In genomic region chr9:108796351-108796981, GRCm38 (mm10) we compare ENCODE assay signal across 8 mouse cellular contexts. TPM values are rescaled to one million over a fixed set of nuclear protein-coding genes. Genes with fewer than 3 reads are reported as not detected.
DNase-seq lines count a peak whose midpoint lies in the region; ATAC-seq and TF ChIP-seq lines count a peak whose summit lies in the region.

No protein-coding gene starts in this region.

- H3K4me3 ChIP-seq in kidney, postnatal 0 days (replicated peaks; ENCODE audit: low read depth, low read length) = no peak overlapping the region
- no peak overlapping the region for H3K4me3 ChIP-seq in forebrain, embryonic 13.5 days
- H3K4me3 ChIP-seq in lung, embryonic 14.5 days (ENCODE audit: low read depth, low read length) = no peak overlapping the region

- peak overlapping the region; percentile 38; the same call in 1 of the 2 replicates for H3K9ac ChIP-seq in kidney, postnatal 0 days (ENCODE audit: low read depth, low read length)
- 0 out of 2 replicates have a peak overlapping the region, but pooled peaks have one; percentile 9 for H3K9ac ChIP-seq in forebrain, embryonic 13.5 days
- H3K9ac ChIP-seq in lung, embryonic 14.5 days = peak overlapping the region; percentile 23; the same call in 1 of the 2 replicates

- no peaks in the 10 kb centered on the region for H3K27me3 ChIP-seq in kidney, postnatal 0 days (ENCODE audit: insufficient read depth, low read length)
- no peaks in the 10 kb centered on the region for H3K27me3 ChIP-seq in Patski
- no peaks in the 10 kb centered on the region for H3K27me3 ChIP-seq in forebrain, embryonic 13.5 days
- no peaks in the 10 kb centered on the region for H3K27me3 ChIP-seq in lung, embryonic 14.5 days (ENCODE audit: insufficient read depth, low read length)

- peak overlapping the region; percentile 47 for H3K27ac ChIP-seq in kidney, postnatal 0 days
- peak overlapping the region; percentile 52 for H3K27ac ChIP-seq in forebrain, embryonic 13.5 days
- no peak overlapping the region; the same call in 1 of the 2 replicates for H3K27ac ChIP-seq in lung, embryonic 14.5 days (ENCODE audit: low read depth)

- 61% methylated on average over 4 of the region's 4 CpGs for WGBS in kidney, postnatal 0 days
- 55% methylated on average over 4 of the region's 4 CpGs for WGBS in forebrain, embryonic 13.5 days
- 81% methylated on average over 4 of the region's 4 CpGs for WGBS in lung, embryonic 14.5 days

- H3K9me3 ChIP-seq in kidney, postnatal 0 days (replicated peaks; ENCODE audit: low read length) = no peaks in the 10 kb centered on the region
- H3K9me3 ChIP-seq in forebrain, embryonic 13.5 days (replicated peaks) = no peaks in the 10 kb centered on the region
- no peaks in the 10 kb centered on the region for H3K9me3 ChIP-seq in lung, embryonic 14.5 days (ENCODE audit: low read depth, low read length)

- H3K36me3 ChIP-seq in kidney, postnatal 0 days (ENCODE audit: insufficient read depth, low read length) = peaks cover 30% of the 10 kb centered on the region
- peaks cover 56% of the 10 kb centered on the region for H3K36me3 ChIP-seq in forebrain, embryonic 13.5 days (ENCODE audit: poor library complexity, severe bottlenecking)
- peaks cover 58% of the 10 kb centered on the region for H3K36me3 ChIP-seq in lung, embryonic 14.5 days (ENCODE audit: insufficient read depth)

- POLR2A ChIA-PET in Patski (lab: Charles Lee) = no interaction called here

- H3K4me1 ChIP-seq in kidney, postnatal 0 days (replicated peaks; ENCODE audit: insufficient read depth, low read length) = peaks cover 9% of the 10 kb centered on the region
- H3K4me1 ChIP-seq in forebrain, embryonic 13.5 days = peaks cover 59% of the 10 kb centered on the region
- H3K4me1 ChIP-seq in lung, embryonic 14.5 days (ENCODE audit: insufficient read depth) = peaks cover 16% of the 10 kb centered on the region

- in situ Hi-C loops in Patski (cut with MboI; ENCODE audit: low pct_unique_long_range_greater_than_20kb) = no loop called here

- CTCF ChIA-PET in Patski (lab: Charles Lee) = no interaction called here

- no peak for TF ChIP-seq CTCF in kidney, postnatal 0 days (IDR thresholded peaks at IDR 0.05; ENCODE audit: low read depth)
- no peak for TF ChIP-seq CTCF in Patski (IDR thresholded peaks at IDR 0.05)
- no peak for TF ChIP-seq CTCF in lung, embryonic 14.5 days (IDR thresholded peaks at IDR 0.05; ENCODE audit: low read depth)

- peak; percentile 41 for DNase-seq in kidney, postnatal 0 days (ENCODE audit: low spot score)
- DNase-seq in kidney, adult 9 months = no peak
- peak; percentile 46 for DNase-seq in Patski (ENCODE audit: low read depth, low spot score)
- no peak for DNase-seq in lung, embryonic 14.5 days
- DNase-seq in natural killer cell, adult 2 months (ENCODE audit: low spot score in 2 of 2) = no peak
- no peak for DNase-seq in embryo, embryonic 10.5 days (ENCODE audit: low spot score)

- peak overlapping the region; percentile 46 for H3K4me2 ChIP-seq in kidney, postnatal 0 days (ENCODE audit: low read length)
- peak overlapping the region; percentile 35 for H3K4me2 ChIP-seq in forebrain, embryonic 13.5 days
- H3K4me2 ChIP-seq in lung, embryonic 14.5 days = 0 out of 2 replicates have a peak overlapping the region, but pooled peaks have one; percentile 7

- no peak for ATAC-seq in kidney, postnatal 0 days (replicated peaks; ENCODE audit: low FRiP score, low read depth)
- ATAC-seq in Patski = peak; percentile 82
- ATAC-seq in forebrain, embryonic 13.5 days = no peak
- ATAC-seq in lung, embryonic 14.5 days (ENCODE audit: insufficient read depth) = no peak
- no peak for ATAC-seq in activated CD4-positive, CD25-positive, alpha-beta regulatory T cell, adult 4 months

RNA-seq across cellular contexts. Expression of gene Nckipsd, which starts 11.7 kb away (rescaled TPM):
- polyA plus RNA-seq in kidney, postnatal 0 days (2015; fragmentation: Nextera tagmentation; extraction: Ambion mirVana) = 11.3 and 13.6 TPM in 2 replicates
- 15.9 TPM for polyA plus RNA-seq in Patski (2021)
- 15.2 and 17.6 TPM in 2 replicates for polyA plus RNA-seq in forebrain, embryonic 13.5 days (2015; fragmentation: Nextera tagmentation; extraction: Ambion mirVana)
- 11.3 and 14.4 TPM in 2 replicates for polyA plus RNA-seq in lung, embryonic 14.5 days (2014; fragmentation: Nextera tagmentation; extraction: Ambion mirVana)
- 1 to 10 TPM; 3.9 to 7.3 TPM for polyA plus RNA-seq in activated CD4-positive, CD25-positive, alpha-beta regulatory T cell, adult 4 months (2017; shearing (Covaris generic))

RNA-seq across cellular contexts. Expression of gene Ip6k2, which starts 12.9 kb away (rescaled TPM):
- 74.6 and 79.5 TPM in 2 replicates for polyA plus RNA-seq in kidney, postnatal 0 days (2015; fragmentation: Nextera tagmentation; extraction: Ambion mirVana)
- 89.9 TPM for polyA plus RNA-seq in Patski (2021)
- polyA plus RNA-seq in forebrain, embryonic 13.5 days (2015; fragmentation: Nextera tagmentation; extraction: Ambion mirVana) = 153 and 172 TPM in 2 replicates
- 88.1 and 90.4 TPM in 2 replicates for polyA plus RNA-seq in lung, embryonic 14.5 days (2014; fragmentation: Nextera tagmentation; extraction: Ambion mirVana)
- 10 to 100 TPM; 13.2 to 15.8 TPM for polyA plus RNA-seq in activated CD4-positive, CD25-positive, alpha-beta regulatory T cell, adult 4 months (2017; shearing (Covaris generic))

RNA-seq across cellular contexts. Expression of gene Celsr3, which starts 29.7 kb away (rescaled TPM):
- polyA plus RNA-seq in kidney, postnatal 0 days (2015; fragmentation: Nextera tagmentation; extraction: Ambion mirVana) = 0.06 and 0.11 TPM in 2 replicates
- polyA plus RNA-seq in Patski (2021) = 0.06 TPM
- polyA plus RNA-seq in forebrain, embryonic 13.5 days (2015; fragmentation: Nextera tagmentation; extraction: Ambion mirVana) = 13.3 and 14.4 TPM in 2 replicates
- 0.14 and 0.17 TPM in 2 replicates for polyA plus RNA-seq in lung, embryonic 14.5 days (2014; fragmentation: Nextera tagmentation; extraction: Ambion mirVana)
- polyA plus RNA-seq in activated CD4-positive, CD25-positive, alpha-beta regulatory T cell, adult 4 months (2017; shearing (Covaris generic)) = not detected

RNA-seq across cellular contexts. Expression of gene Slc26a6, which starts 56.6 kb away (rescaled TPM):
- 10.7 and 12.8 TPM in 2 replicates for polyA plus RNA-seq in kidney, postnatal 0 days (2015; fragmentation: Nextera tagmentation; extraction: Ambion mirVana)
- 7.8 TPM for polyA plus RNA-seq in Patski (2021)
- 8.1 and 8.5 TPM in 2 replicates for polyA plus RNA-seq in forebrain, embryonic 13.5 days (2015; fragmentation: Nextera tagmentation; extraction: Ambion mirVana)
- polyA plus RNA-seq in lung, embryonic 14.5 days (2014; fragmentation: Nextera tagmentation; extraction: Ambion mirVana) = 10.7 and 12.0 TPM in 2 replicates
- polyA plus RNA-seq in activated CD4-positive, CD25-positive, alpha-beta regulatory T cell, adult 4 months (2017; shearing (Covaris generic)) = 1 to 10 TPM; 6.0 to 9.3 TPM

Comparison
In these comparisons a context has a peak if more than half of its experiments do, and no peak if none do; other contexts are left out.
1. DNase-seq: peak in kidney, postnatal 0 days (single experiment) and Patski (single experiment); none in kidney, adult 9 months (single experiment), lung, embryonic 14.5 days (single experiment), natural killer cell, adult 2 months (0 of 2) and embryo, embryonic 10.5 days (single experiment).
2. RNA of gene Celsr3, which starts 29.7 kb away (polyA plus RNA-seq): 13.3 to 14.4 TPM in forebrain, embryonic 13.5 days; 0.14 to 0.17 TPM in lung, embryonic 14.5 days, 0.06 to 0.11 TPM in kidney, postnatal 0 days, 0.06 TPM in Patski (single experiment) and not detected in activated CD4-positive, CD25-positive, alpha-beta regulatory T cell, adult 4 months; every median in the first group is over 10 times any median in the second.
3. Peak in every context shown above with its lines, with median percentiles within 50 percentile points of each other: H3K4me2 ChIP-seq and H3K9ac ChIP-seq.